Mouse (Mus musculus) liver, adult 2 months (tissue): Measurements from ENCODE around the gene Card19.

Experiments used
- CTCF ChIP-seq: fragments of 200-500 bp; IDR thresholded peaks from 2 replicates; pipeline ENCODE4 v1.5.1; 2011; ENCODE audit warnings: low read depth, low read length, control low read depth
- POLR2A ChIP-seq: fragments of 200-500 bp; IDR thresholded peaks from 2 replicates; pipeline ENCODE4 v1.6.1; 2011; ENCODE audit warnings: low read length, control low read depth; ENCODE audit not compliant: insufficient read depth; ENCODE audit errors: extremely low read depth

GRCm38 (mm10) chr13:49163645-49164044 is 52.2 kb downstream of the Card19 start:
- TF ChIP-seq POLR2A, result no peak
- TF ChIP-seq CTCF, result no peak
